Mouse (Mus musculus) erythroblast, embryonic 14.5 days (primary cell): ENCODE measurements at regions not wholly inside any gene's neighbourhood (a gene's known extent, or its start where the extent isn't known, plus 50 kb on each side); places are given as distances from the start of the nearest gene placed in this dataset.

Experiments used
- GATA1 ChIP-seq: IDR thresholded peaks from 2 replicates; pipeline ENCODE4 v1.6.1; 2012; ENCODE audit warnings: low read length, inconsistent platforms, mixed read lengths
- TAL1 ChIP-seq: IDR thresholded peaks from 3 replicates; pipeline ENCODE4 v1.6.1; 2012; ENCODE audit warnings: low read length, inconsistent platforms, mixed read lengths

DNA sequence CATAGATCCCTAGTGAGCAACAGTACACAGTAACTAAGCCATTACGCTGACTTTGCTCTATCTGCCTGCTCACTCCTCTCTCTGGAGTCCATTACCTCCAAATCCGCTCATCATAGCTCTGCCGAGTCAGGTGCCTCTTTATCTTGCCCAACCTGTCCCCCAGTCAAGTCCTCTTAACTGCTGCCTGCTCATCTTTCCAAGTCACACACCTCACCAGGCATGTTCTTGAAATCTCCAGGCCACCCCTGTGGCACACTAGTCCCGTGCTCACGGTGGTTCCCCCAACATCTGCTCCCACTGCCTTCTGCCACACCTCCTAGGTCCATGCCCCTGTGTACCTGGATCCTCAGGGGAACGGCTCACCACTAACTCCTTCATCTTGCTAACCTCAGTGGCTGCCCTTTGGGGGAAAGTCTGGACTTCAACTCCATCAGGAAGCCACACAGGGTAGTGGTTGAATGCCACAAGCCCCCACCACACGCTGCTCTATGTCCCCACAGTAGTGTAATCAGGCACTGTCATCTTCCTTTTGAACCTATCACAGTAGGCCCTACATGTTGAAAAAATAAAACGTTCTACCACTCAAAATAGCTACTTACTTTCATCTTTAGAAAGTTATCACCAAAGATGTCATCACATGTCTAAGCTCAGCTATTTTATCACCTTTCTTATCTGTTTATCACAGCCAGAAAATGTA, 126.3 kb upstream of the Klf14 start:
- no peak for TF ChIP-seq TAL1
- no peak for TF ChIP-seq GATA1
